Mouse (Mus musculus): ENCODE results near the gene Cacna2d1.

Gene Cacna2d1

DNA sequence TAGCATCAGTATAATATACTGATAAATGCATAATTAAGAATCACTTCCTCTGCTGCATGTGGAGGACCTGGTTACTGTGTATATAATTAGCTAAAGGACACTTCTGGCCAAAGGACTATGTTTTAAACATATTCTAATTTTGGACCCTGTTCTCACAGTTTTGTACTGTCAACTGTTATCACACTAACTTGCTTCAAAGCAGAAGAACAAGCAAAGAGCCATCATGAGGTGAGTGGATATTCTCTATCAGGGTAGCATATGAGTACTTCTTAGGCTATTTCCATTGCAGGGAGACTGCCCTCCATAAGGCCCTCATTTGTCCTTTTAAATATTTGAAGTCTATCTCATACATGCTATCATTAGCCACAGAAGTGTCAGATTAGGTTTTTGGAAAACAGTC, 480.2 kb downstream of the Cacna2d1 start:
- in situ Hi-C loops (cut with MboI, MseI) = no loop called here

DNA sequence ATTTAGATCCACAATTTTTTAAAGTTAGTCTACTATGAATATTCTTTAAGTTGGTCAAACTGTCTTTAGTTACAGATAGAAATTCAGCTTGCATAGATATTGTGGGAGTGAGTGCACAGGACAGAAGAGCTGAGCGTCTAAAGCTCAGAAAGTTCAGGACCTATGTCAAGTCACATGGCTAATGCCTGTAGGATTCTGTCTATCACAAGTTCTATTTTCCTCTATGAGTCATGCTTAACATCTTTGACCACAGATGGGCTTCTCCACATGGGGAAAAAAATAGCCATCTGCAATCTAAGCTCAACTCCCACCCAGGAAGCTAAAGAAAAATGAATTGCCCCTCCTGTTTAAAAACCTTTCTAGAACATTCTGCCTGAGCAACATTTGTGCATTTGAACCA, 483.5 kb downstream of the Cacna2d1 start:
- in situ Hi-C loops (cut with MboI, MseI) = no loop called here

DNA sequence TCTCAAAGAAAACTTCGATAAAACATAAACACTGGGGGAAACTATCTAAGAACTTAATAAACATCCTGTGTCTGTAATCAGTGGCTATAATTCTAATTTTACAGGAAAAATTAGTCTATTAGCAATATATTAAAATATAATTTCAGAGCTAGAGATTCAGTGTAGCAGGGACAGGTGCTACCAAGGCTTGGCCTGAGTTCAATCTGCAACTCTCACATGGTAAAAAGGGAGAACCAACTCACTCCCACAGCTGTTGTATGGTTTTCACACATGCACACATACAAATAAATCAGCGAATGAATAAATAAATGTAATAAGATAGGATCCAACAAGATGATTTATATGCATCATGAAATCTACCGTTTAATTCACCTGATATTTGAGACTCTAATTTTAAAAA, 484.0 kb downstream of the Cacna2d1 start:
- in situ Hi-C loops (cut with MboI, MseI) = no loop called here

Data from regulatory T cell (primary cell).